Mouse (Mus musculus) urinary bladder, adult 2 months (tissue): ENCODE results near the gene Msrb1. TPM values are rescaled to one million over a fixed set of nuclear protein-coding genes. Genes with fewer than 3 reads are reported as not detected.

ENCODE experiments used
- DNase-seq: peaks from one replicate; pipeline ENCODE4 v3.0.0; 2022; ENCODE audit warnings: low spot score
- polyA plus RNA-seq: library from polyadenylated mRNA; depleted of rRNA; stranded (reverse); fragments of >200 nt; gene quantifications from 2 replicates; pipeline ENCODE4 v1.2.3, GENCODE M21; 2012; rRNA removed

The Msrb1 gene
- polyA plus RNA-seq, 1 experiment: 195 TPM

DNA sequence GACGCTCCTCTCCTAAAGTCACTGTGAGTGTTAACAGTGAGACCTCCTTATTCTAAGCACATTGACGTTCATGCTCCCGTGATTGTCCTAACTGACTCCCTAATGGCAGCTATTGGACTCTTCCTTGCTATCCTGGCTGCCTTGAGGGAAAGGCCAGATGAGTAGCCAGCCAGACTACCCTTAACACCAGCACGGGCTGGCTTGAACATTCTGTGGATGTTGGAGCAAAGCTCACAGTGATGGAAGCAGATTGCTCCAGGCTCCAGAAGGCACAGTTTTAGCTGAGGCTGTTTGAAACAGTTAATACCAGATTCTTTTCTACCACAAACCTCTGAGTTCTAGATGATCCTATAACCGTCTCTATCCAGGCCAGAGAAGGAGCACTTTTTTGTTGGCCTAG is 7.5 kb downstream of the Msrb1 start:
- no peak for DNase-seq

- no peak for DNase-seq
These were observed 7.9 kb downstream of the Msrb1 start for GRCm38 (mm10) chr17:24744381-24744780.

DNA sequence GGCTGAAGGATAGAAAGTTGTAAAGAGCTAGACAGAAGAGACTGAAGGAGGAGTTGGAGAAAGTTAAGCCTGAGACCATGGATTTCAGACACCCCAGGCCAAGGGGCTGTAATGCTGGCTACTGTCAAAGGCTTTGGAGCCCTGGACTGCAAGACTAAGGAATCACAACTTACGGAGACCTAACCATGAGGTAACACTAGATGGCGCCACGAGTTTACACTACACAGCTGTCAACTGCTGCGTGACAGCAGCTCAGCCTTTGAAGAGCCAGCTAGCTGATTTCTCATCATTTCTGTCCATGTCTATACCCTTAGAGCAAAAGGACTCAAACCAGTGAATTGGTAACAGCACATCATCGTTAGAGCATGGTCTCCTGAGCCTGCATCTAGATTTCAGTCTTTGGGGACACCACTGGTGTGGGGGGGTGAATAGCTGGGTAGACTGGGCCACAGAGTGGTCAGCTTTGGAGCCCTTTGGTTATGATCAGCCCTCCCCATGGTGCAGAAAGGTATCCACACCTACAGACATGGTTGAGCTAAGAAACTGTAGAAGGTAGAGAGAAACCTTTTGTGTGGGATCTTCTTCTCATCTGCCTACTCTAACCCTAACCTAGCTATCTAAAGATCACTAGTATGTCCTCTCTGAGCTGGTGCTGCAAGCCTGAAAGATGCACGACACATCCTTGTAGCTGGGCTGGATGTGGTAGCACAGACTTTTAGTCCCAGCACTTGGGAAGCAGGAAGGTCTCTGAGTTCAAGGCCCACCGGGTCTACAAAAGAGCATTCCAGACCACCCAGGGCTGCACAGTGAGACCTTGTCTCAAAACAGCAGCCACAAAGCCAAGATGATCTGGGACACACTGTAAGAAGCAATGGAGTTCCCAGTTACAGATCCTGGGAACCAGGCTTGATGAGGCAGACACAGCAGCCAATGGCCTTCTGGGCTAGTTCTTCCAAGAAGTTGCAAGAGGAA is 9.4 kb downstream of the Msrb1 start:
- no peak for DNase-seq

DNA sequence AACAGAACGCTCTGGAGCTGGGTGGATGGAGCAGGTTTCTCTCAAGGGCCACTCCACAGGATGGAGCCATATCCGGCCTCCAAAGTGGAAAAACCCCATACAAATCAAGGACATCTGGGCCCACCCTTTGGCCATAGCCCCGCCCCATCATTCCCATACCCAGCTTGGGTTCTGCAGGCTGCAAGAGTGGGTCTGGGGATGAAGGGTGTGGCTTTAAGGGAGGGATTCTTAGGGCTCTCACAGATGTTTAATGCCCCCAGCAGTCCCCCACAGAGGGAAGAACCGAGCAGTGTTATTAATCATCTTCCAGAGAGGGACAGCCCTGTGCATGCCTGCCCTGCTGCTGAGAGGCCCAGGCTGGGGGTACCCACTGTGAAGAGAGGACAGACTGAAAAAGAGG is 10.5 kb downstream of the Msrb1 start:
- DNase-seq: no peak

DNA sequence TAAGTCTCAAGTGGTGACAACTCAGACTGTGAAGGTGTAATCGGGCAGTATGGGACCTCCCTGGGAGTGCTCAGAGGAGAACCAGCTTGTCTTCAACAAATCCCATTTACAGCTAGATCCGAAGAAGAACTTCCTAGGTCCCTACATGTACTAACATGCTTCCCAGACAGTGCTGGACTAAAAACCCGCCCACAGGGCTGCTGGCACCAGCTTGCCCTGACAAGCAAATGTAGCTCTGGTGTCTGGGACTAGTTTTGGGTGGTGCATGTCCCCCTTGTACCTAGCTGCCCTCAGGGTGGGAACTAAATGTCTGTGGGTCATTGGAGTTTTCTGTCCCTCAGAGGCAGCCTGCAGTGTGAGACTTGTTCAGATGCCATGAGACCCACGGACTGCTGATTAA is 15.1 kb downstream of the Msrb1 start:
- no peak for DNase-seq

- DNase-seq: no peak
These were observed 16.3 kb downstream of the Msrb1 start, which contains the start of gene Hs3st6 for GRCm38 (mm10) chr17:24752415-24753394. Hs3st6 (plus strand) TSS chr17:24752988.

- no peak for DNase-seq
These were observed 21.0 kb downstream of the Msrb1 start for GRCm38 (mm10) chr17:24757394-24757793.

DNA sequence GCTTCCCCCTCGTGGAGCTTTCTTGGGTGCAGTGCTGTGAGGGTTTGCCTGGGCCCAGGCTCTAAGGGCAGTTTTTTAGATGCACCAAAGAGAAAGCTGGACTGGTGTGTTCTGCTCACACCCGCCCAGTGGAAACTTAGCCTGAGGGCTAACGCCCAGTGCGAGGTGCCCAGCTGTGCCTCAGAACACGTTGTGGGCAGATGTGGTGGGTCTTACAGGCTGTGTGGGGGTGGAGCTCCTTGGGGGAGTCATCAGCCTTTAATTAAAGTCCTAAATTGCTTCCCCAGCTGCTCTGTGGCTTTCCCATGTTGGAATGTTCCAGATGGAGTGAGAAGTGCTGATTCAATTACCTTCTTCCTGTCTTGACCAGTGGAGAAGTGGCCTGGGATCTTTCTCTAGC is 24.7 kb downstream of the Msrb1 start:
- no peak for DNase-seq

- no peak for DNase-seq
These were observed 28.8 kb downstream of the Msrb1 start for GRCm38 (mm10) chr17:24765016-24765905.

- no peak for DNase-seq
These were observed 29.9 kb downstream of the Msrb1 start for GRCm38 (mm10) chr17:24766266-24766875.

GRCm38 (mm10) chr17:24769146-24769545 is 32.7 kb downstream of the Msrb1 start:
- DNase-seq: no peak

DNA sequence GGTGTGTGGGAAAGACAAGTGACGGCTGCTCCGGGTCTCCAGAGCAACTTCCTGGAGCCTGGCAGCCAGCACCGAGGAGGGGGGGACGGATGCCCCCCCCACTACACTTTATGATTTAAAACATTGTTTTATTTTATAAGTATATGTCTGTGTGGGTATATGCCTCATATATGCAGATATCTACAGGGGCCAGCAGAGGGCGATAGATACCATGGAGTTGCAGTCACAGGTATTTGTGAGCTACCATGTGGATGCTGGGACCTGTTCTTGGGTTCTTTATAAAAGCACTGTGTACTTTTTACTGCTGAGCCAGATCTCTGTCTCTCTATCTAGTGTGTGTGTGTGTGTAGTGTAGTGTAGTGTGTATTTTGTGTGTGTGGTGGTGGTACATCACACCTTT is 36.8 kb downstream of the Msrb1 start:
- no peak for DNase-seq

DNA sequence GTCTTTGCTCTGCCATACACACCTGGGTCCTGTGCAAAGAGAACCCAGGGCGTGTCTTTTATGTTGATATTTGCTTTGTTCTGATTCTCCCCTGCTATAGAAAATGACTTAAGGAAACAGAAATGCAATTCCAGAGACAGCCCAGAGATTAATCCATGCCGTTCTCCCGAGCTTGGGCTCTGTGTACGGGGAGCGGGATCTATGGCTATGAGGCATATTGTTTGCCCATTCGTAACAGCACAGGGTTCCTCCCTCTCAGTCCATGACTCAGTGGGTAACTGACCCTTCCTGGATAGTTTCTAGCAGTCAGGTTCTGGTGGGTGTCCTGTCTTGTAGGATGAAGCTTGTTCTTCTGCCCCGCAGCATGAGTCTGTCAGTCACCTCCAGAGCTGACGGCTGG is 38.7 kb downstream of the Msrb1 start:
- no peak for DNase-seq

DNA sequence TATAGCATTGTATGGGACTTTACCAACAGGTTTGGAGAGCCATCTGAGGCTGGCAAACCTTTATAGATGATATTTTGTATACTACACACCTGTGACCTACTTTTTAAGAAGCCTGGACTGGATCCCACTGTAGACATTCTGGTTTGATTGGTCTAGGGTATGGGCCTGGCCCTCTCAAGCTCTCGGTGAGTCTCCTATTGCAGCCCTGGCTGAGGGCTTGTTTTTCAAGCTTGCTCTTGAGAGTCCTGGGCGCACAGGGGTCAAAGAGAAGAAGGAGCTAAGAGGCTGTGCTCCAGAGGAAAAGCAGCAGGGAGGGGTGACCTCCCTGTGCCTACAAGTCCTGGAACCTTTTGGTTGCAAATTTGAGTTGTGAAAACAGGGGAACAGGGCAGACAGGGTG is 40.6 kb downstream of the Msrb1 start:
- DNase-seq: no peak

- no peak for DNase-seq
These were observed 44.4 kb downstream of the Msrb1 start for GRCm38 (mm10) chr17:24780821-24781220.

- DNase-seq: no peak
These were observed 55.7 kb downstream of the Msrb1 start for GRCm38 (mm10) chr17:24792190-24792589.

Other genes starting within 250 kb of the Msrb1 start
- 0.76 and 1.1 TPM in 2 replicates for gene Caskin1, start 248.0 kb upstream of the Msrb1 start, polyA plus RNA-seq
- gene Traf7, start 208.7 kb upstream of the Msrb1 start, polyA plus RNA-seq: 174 and 223 TPM in 2 replicates
- 1.4 and 1.5 TPM in 2 replicates for gene Rab26, start 202.4 kb upstream of the Msrb1 start, polyA plus RNA-seq
- 69.8 and 84.0 TPM in 2 replicates for gene Pkd1, start 186.8 kb upstream of the Msrb1 start, polyA plus RNA-seq
- 95.3 and 112 TPM in 2 replicates for gene Tsc2, start 104.0 kb upstream of the Msrb1 start, polyA plus RNA-seq
- 21.7 and 22.0 TPM in 2 replicates for gene Nthl1, start 104.0 kb upstream of the Msrb1 start, polyA plus RNA-seq
- 59.2 and 63.5 TPM in 2 replicates for gene Slc9a3r2, start 86.3 kb upstream of the Msrb1 start, polyA plus RNA-seq
- gene Npw, start 78.2 kb upstream of the Msrb1 start, polyA plus RNA-seq: 0.62 and 0.80 TPM in 2 replicates
- 42.9 and 54.2 TPM in 2 replicates for gene Zfp598, start 67.0 kb upstream of the Msrb1 start, polyA plus RNA-seq
- gene Syngr3, start 46.7 kb upstream of the Msrb1 start, polyA plus RNA-seq: 0.58 and 0.62 TPM in 2 replicates
- gene Gfer, start 40.5 kb upstream of the Msrb1 start, polyA plus RNA-seq: 21.0 and 23.7 TPM in 2 replicates
- gene Noxo1, start 40.4 kb upstream of the Msrb1 start, polyA plus RNA-seq: 7.6 and 10.7 TPM in 2 replicates
- 31.4 and 34.8 TPM in 2 replicates for gene Tbl3, start 29.0 kb upstream of the Msrb1 start, polyA plus RNA-seq
- gene Rnf151, start 18.6 kb upstream of the Msrb1 start, polyA plus RNA-seq: 0.18 and 0.30 TPM in 2 replicates
- gene Rps2, start 18.5 kb upstream of the Msrb1 start, polyA plus RNA-seq: 1,660 and 1,865 TPM in 2 replicates
- gene Ndufb10, start 12.2 kb upstream of the Msrb1 start, polyA plus RNA-seq: 298 and 302 TPM in 2 replicates
- gene Rpl3l, start 8.8 kb upstream of the Msrb1 start, polyA plus RNA-seq: 0.19 and 0.29 TPM in 2 replicates
- 0.43 and 0.77 TPM in 2 replicates for gene Hs3st6, start 16.3 kb downstream of the Msrb1 start, polyA plus RNA-seq
- gene Meiob, start 67.6 kb downstream of the Msrb1 start, polyA plus RNA-seq: 0.75 and 0.83 TPM in 2 replicates
- 52.8 and 75.6 TPM in 2 replicates for gene Hagh, start 103.5 kb downstream of the Msrb1 start, polyA plus RNA-seq
- gene Fahd1, start 113.7 kb downstream of the Msrb1 start, polyA plus RNA-seq: 20.5 and 21.0 TPM in 2 replicates
- gene Igfals, start 129.4 kb downstream of the Msrb1 start, polyA plus RNA-seq: 0.94 and 1.7 TPM in 2 replicates
- 17.6 and 22.4 TPM in 2 replicates for gene Nubp2, start 149.7 kb downstream of the Msrb1 start, polyA plus RNA-seq
- gene Spsb3, start 150.0 kb downstream of the Msrb1 start, polyA plus RNA-seq: 30.2 and 34.8 TPM in 2 replicates
- 34.7 and 40.0 TPM in 2 replicates for gene Eme2, start 158.4 kb downstream of the Msrb1 start, polyA plus RNA-seq
- gene Mrps34, start 158.5 kb downstream of the Msrb1 start, polyA plus RNA-seq: 75.8 and 85.5 TPM in 2 replicates
- gene Nme3, start 159.9 kb downstream of the Msrb1 start, polyA plus RNA-seq: 64.2 and 64.4 TPM in 2 replicates
- 86.0 and 88.1 TPM in 2 replicates for gene Mapk8ip3, start 200.3 kb downstream of the Msrb1 start, polyA plus RNA-seq
- gene Jpt2, start 224.0 kb downstream of the Msrb1 start, polyA plus RNA-seq: 17.8 and 22.6 TPM in 2 replicates